Mouse (Mus musculus) E14TG2a.4 (cell line): ENCODE results near the gene Csk.

Experiments
- H3K27me3 ChIP-seq: 2 replicates; pipeline ENCODE4 v1.6.1; 2014; ENCODE audit warnings: low read length, control low read depth; ENCODE audit not compliant: insufficient read depth
- H3K36me3 ChIP-seq: 2 replicates; pipeline ENCODE4 v1.6.1; 2014; ENCODE audit warnings: low read length, control low read depth; ENCODE audit not compliant: insufficient read depth
- H3K4me1 ChIP-seq: replicated peaks from 2 replicates; pipeline ENCODE4 v1.6.1; 2014; ENCODE audit warnings: low read depth, low read length, control low read depth
- H3K4me3 ChIP-seq: replicated peaks from 2 replicates; pipeline ENCODE4 v1.5.1; 2014; ENCODE audit warnings: mild to moderate bottlenecking, low read length
- H3K9me3 ChIP-seq: 2 replicates; pipeline ENCODE4 v1.6.1; 2014; ENCODE audit warnings: low read length, control low read depth
- CTCF ChIP-seq: conservative IDR thresholded peaks from 2 replicates; pipeline ENCODE4 v1.5.1; 2014; ENCODE audit warnings: low read length
- NANOG ChIP-seq: IDR thresholded peaks from 2 replicates; pipeline ENCODE4 v1.6.1; 2014; ENCODE audit warnings: borderline replicate concordance, low read length, mixed read lengths
- POU5F1 ChIP-seq: IDR thresholded peaks from 2 replicates; pipeline ENCODE4 v1.6.1; 2014; ENCODE audit warnings: low read length, borderline replicate concordance

Gene Csk

GRCm38 (mm10) chr9:57625674-57626500 lies 27.5 kb downstream of the Csk start:
- TF ChIP-seq CTCF, result no peak
- Histone ChIP-seq H3K36me3 (peaks cover 57% of the 10 kb centered on the region), H3K4me1 (peaks cover 56% of the 10 kb centered on the region), H3K27me3 (no peaks in the 10 kb centered on the region), H3K9me3 (peaks cover 5% of the 10 kb centered on the region; the same call in 1 of the 2 replicates), H3K4me3 (peak overlapping the region; percentile 67)

- H3K36me3 ChIP-seq, result peaks cover 41% of the 10 kb centered on the region
- peaks cover 56% of the 10 kb centered on the region for H3K4me1 ChIP-seq
- H3K27me3 ChIP-seq, result 0 out of 2 replicates have a peak, but pooled peaks cover 3% of the 10 kb centered on the region
- H3K4me3 ChIP-seq, result no peak overlapping the region
- TF ChIP-seq POU5F1 (no peak), NANOG (no peak), CTCF (no peak)
- H3K9me3 ChIP-seq, result peaks cover 5% of the 10 kb centered on the region; the same call in 1 of the 2 replicates
These were observed 29.1 kb downstream of the Csk start for GRCm38 (mm10) chr9:57624295-57624694.

GRCm38 (mm10) chr9:57620674-57621073 lies 32.8 kb downstream of the Csk start, which contains the start of gene Lman1l:
TSS of gene Lman1l (minus strand) at chr9:57620774.
- TF ChIP-seq CTCF (no peak), NANOG (no peak), POU5F1 (no peak)
- Histone ChIP-seq H3K4me3 (no peak within 1 kb of the TSS), H3K9me3 (peaks cover 5% of the 10 kb centered on the region; the same call in 1 of the 2 replicates), H3K4me1 (peaks cover 32% of the 10 kb centered on the region), H3K27me3 (0 out of 2 replicates have a peak, but pooled peaks cover 3% of the 10 kb centered on the region), H3K36me3 (peaks cover 9% of the 10 kb centered on the region)

DNA sequence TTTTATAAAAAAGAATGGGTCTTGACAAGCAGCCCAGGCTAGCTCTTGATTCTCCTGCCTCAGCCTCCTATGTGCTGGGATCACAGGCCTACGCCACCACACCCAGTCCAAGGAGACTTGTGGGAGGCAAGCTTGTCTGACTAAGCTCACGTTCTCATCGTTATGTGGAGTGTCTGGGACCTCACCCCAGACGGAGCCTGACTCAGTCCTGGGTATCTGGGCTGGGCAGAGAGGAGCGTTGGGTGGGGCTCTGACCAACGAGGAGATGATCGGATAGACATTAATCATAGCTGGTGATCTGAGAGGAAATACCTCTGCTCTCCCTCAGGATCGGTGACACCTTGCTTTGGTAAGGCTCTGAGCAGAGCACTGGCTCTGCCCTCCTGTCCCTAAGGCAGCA lies 34.6 kb downstream of the Csk start:
- H3K9me3 ChIP-seq, result peaks cover 5% of the 10 kb centered on the region; the same call in 1 of the 2 replicates
- H3K36me3 ChIP-seq, result no peaks in the 10 kb centered on the region
- H3K4me1 ChIP-seq, result peaks cover 27% of the 10 kb centered on the region
- TF ChIP-seq CTCF (no peak), POU5F1 (no peak), NANOG (no peak)
- H3K27me3 ChIP-seq, result peaks cover 3% of the 10 kb centered on the region; the same call in 1 of the 2 replicates
- H3K4me3 ChIP-seq, result no peak overlapping the region

DNA sequence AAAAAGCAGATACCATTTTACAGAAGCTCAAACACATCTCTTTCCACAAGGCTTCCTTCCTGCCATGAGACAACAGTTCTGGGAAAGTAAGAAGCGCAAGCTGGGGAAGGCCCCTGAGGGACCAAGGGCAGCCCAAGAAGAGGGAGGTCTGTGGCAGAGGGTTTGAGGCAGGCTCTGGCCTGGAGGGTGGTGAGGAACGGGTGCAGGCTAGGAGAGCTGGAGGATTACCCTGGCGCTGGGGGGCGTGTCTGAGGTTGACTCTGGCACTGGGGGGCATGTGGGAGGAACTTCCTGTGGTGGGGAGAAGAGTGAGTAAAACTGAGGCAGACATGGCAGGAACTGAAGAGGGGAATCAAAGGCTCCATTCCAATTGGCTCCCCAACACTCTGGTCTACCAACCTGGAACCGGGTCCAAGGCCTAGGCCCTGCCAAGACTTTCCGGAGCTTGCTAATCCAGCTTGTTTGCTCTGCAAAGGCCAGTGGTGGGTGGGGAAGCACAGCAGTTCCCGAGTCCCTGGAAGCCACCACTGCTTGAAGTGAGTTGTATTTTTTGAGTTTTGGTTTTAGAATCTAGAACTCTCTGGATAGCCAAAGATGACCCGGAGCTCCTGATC lies 35.8 kb downstream of the Csk start:
- peaks cover 25% of the 10 kb centered on the region for H3K4me1 ChIP-seq
- no peaks in the 10 kb centered on the region for H3K36me3 ChIP-seq
- no peak for TF ChIP-seq NANOG
- no peak for TF ChIP-seq CTCF
- no peak for TF ChIP-seq POU5F1
- H3K9me3 ChIP-seq, result no peaks in the 10 kb centered on the region
- peaks cover 12% of the 10 kb centered on the region; the same call in 1 of the 2 replicates for H3K27me3 ChIP-seq
- no peak overlapping the region for H3K4me3 ChIP-seq

DNA sequence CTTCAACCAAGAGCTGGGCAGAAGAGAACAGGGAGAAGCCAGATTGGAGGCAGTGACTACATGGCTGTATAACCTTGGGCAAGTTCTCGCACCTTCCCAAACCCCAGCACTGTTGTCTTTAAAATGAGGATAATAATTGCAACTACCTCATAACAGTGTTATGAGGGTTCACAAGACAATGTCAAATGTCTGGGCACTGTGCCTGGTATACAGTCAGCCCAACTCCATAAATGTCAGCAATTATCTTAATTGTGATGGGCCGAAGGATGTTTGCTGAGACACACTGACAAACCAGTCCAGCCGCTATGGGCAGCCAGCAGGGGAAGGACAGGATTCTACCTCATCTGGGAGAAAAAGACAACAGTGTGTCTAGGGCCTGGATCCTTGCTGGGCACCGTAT lies 38.6 kb downstream of the Csk start:
- H3K27me3 ChIP-seq, result peaks cover 30% of the 10 kb centered on the region
- peaks cover 29% of the 10 kb centered on the region for H3K4me1 ChIP-seq
- no peaks in the 10 kb centered on the region for H3K36me3 ChIP-seq
- no peak overlapping the region for H3K4me3 ChIP-seq
- H3K9me3 ChIP-seq, result no peaks in the 10 kb centered on the region
- TF ChIP-seq POU5F1 (no peak), CTCF (no peak), NANOG (no peak)

GRCm38 (mm10) chr9:57613975-57614374 lies 39.5 kb downstream of the Csk start:
- H3K9me3 ChIP-seq, result no peaks in the 10 kb centered on the region
- TF ChIP-seq CTCF (no peak), POU5F1 (no peak), NANOG (no peak)
- peaks cover 28% of the 10 kb centered on the region for H3K4me1 ChIP-seq
- H3K36me3 ChIP-seq, result no peaks in the 10 kb centered on the region
- H3K4me3 ChIP-seq, result no peak overlapping the region
- peaks cover 33% of the 10 kb centered on the region for H3K27me3 ChIP-seq

DNA sequence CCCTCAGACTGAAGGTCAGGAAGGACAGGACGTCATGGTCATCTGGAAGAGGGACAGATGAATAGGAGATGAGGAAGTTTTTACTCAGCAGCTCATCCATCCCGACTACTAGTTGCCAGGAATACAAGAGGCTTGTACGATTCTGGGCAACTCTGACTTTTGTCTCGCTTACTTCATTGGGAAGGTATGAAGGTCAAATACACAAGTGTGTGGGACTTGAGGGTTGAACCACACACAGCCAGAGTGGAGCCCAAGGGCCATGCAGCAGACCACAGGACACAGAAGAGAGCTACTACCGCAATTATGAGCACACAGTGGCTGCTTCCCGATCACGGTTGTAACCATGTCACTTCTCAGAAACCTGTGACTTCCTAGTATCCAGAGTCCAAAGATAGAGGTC lies 40.8 kb downstream of the Csk start:
- no peak for TF ChIP-seq POU5F1
- TF ChIP-seq NANOG, result no peak
- TF ChIP-seq CTCF, result no peak
- no peaks in the 10 kb centered on the region for H3K36me3 ChIP-seq
- H3K4me1 ChIP-seq, result peaks cover 21% of the 10 kb centered on the region
- no peaks in the 10 kb centered on the region for H3K9me3 ChIP-seq
- peaks cover 46% of the 10 kb centered on the region for H3K27me3 ChIP-seq
- no peak overlapping the region for H3K4me3 ChIP-seq
